Mouse (Mus musculus) small intestine, adult 2 months (tissue): Measurements from ENCODE around the gene Bnip1. TPM values are rescaled to one million over a fixed set of nuclear protein-coding genes. Genes with fewer than 3 reads are reported as not detected.

Experiments used
- H3K27ac ChIP-seq: fragments of 200-500 bp; 2 replicates; pipeline ENCODE4 v1.5.1; 2012; ENCODE audit warnings: low read depth, low read length, control low read depth, inconsistent platforms; ENCODE audit not compliant: insufficient read depth
- H3K27me3 ChIP-seq: fragments of 200-500 bp; 2 replicates; pipeline ENCODE4 v1.6.1; 2012; ENCODE audit warnings: mild to moderate bottlenecking, moderate library complexity, low read length, inconsistent platforms; ENCODE audit not compliant: control insufficient read depth, insufficient read depth
- H3K36me3 ChIP-seq: fragments of 200-500 bp; 2 replicates; pipeline ENCODE4 v1.6.1; 2012; ENCODE audit warnings: mild to moderate bottlenecking, low read length, control low read depth, inconsistent platforms; ENCODE audit not compliant: control insufficient read depth, insufficient read depth
- H3K4me1 ChIP-seq: fragments of 200-500 bp; 2 replicates; pipeline ENCODE4 v1.6.1; 2012; ENCODE audit warnings: low read length, inconsistent platforms, mixed read lengths; ENCODE audit not compliant: control insufficient read depth, insufficient read depth, insufficient read length
- H3K4me3 ChIP-seq: fragments of 200-500 bp; 2 replicates; pipeline ENCODE4 v1.5.1; 2012; ENCODE audit warnings: low read depth, mild to moderate bottlenecking, control low read depth, inconsistent platforms, low read length, moderate library complexity
- CTCF ChIP-seq: fragments of 200-500 bp; IDR thresholded peaks from 2 replicates; pipeline ENCODE4 v1.5.1; 2012; ENCODE audit warnings: low read depth, mild to moderate bottlenecking, control low read depth, inconsistent platforms, low read length, moderate library complexity, mixed read lengths; ENCODE audit not compliant: insufficient replicate concordance, insufficient read length; ENCODE audit errors: extremely low read depth
- POLR2A ChIP-seq: fragments of 200-500 bp; IDR thresholded peaks from 2 replicates; pipeline ENCODE4 v1.6.1; 2012; ENCODE audit warnings: low read depth, mild to moderate bottlenecking, control low read depth, inconsistent platforms, low read length, moderate library complexity
- WGBS: fragments of 180-500 bp; shearing (Covaris S2); methylation state at CpG from one replicate; pipeline ENCODE4 v1.1.7; 2018; 5-methylcytosine and 5-hydroxymethylcytosine counted together
- polyA plus RNA-seq: library from polyadenylated mRNA; depleted of rRNA; stranded (reverse); fragments of >200 nt; gene quantifications from 2 replicates; pipeline ENCODE4 v1.2.3, GENCODE M21; 2012; rRNA removed

Gene Bnip1
- polyA plus RNA-seq, result 9.7 and 14.4 TPM in 2 replicates

DNA sequence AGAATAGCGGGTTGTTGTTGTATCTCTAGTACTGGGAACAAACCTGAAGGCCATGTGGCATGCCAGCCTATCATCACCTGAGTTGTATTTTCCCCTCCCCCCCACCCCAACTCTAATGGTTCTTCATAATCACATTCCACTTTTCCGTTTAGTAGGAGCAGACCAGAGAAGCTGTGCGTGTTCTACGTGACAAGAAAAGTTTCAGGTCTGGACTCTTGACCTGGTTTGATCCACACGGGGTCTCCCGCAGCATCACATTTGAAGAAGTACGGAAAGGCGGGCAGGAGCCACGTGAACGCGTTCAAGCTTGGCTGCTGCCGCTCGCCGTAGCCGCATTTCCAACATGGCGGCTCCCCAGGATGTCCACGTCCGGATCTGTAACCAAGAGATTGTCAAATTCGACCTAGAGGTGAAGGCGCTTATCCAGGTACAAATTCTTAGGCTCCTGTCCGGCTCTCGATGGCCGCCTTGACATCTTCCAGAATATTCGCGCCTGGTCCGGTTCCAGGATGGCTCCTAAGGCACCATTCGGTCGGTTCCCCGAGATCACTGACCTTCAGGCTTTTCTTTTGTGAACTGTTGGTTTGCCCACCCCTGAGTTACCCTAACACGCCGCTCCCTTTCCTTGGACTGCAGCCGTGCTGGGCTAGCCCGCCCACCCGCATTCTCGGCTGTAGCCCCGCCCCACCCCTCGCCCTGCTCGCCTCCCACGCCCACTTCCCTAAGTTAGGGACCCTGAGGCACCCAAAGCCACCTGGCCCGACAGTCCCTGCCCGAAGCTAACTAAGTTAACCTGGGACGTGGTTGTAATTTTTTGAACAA is at the start of gene Bnip1:
TSS of gene Bnip1 (plus strand) at position 317 of the 822 bp plus-strand sequence.
- Histone ChIP-seq H3K27me3 (no peaks in the 10 kb centered on the region), H3K4me3 (peak within 1 kb of the TSS; percentile 90), H3K36me3 (peaks cover 18% of the 10 kb centered on the region; the same call in 1 of the 2 replicates), H3K4me1 (no peaks in the 10 kb centered on the region), H3K27ac (peak within 1 kb of the TSS; percentile 95)
- TF ChIP-seq CTCF, result no peak
- peak; percentile 49; the same call in 1 of the 2 replicates for TF ChIP-seq POLR2A
- WGBS, result under 1% methylated on average over 42 of the region's 42 CpGs

DNA sequence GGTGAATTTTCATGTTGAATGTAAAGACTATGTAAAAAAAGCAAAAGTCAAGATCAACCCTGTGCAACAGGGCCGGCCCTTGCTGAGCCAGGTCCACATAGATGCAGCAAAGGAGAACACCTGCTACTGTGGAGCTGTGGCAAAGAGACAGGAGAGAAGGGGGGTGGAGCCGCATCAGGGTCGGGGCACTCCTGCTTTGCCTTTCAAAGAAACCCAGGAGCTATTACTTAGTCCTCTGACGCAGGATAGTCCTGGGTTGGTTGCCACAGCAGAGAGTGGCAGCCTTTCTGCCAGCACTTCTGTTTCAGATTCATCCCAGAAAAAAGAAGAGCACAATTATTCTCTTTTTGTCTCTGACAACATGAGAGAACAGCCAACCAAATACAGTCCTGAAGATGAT is 38.3 kb upstream of the Bnip1 start:
- WGBS, result 78% methylated on average over 4 of the region's 4 CpGs
- Histone ChIP-seq H3K27me3 (no peaks in the 10 kb centered on the region), H3K36me3 (peaks cover 20% of the 10 kb centered on the region), H3K4me1 (no peaks in the 10 kb centered on the region), H3K27ac (no peak overlapping the region), H3K4me3 (no peak overlapping the region)
- no peak for TF ChIP-seq CTCF
- no peak for TF ChIP-seq POLR2A

DNA sequence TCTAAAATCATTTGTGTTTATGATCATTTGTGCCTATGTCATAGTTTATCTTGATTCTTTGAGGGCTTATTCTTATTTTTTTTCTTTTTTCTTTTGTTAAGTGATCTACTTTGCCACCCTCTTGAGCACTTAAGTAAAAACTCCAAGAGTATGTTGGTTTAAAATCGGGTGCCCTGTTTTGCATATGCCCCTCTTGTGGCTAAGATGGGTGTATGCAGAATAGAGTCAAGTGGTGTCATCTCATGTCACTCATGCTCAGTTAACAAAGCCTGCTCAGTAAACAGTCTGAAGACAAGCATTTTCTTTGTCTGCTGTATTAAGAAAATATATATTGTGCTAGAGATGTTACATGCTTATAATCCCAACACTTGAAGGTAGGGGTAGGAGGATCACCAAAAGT is 37.6 kb upstream of the Bnip1 start:
- Histone ChIP-seq H3K27ac (no peak overlapping the region), H3K36me3 (peaks cover 20% of the 10 kb centered on the region), H3K27me3 (no peaks in the 10 kb centered on the region), H3K4me3 (no peak overlapping the region), H3K4me1 (no peaks in the 10 kb centered on the region)
- WGBS, result 67% methylated on average over 1 of the region's 1 CpGs
- TF ChIP-seq CTCF (no peak), POLR2A (no peak)

DNA sequence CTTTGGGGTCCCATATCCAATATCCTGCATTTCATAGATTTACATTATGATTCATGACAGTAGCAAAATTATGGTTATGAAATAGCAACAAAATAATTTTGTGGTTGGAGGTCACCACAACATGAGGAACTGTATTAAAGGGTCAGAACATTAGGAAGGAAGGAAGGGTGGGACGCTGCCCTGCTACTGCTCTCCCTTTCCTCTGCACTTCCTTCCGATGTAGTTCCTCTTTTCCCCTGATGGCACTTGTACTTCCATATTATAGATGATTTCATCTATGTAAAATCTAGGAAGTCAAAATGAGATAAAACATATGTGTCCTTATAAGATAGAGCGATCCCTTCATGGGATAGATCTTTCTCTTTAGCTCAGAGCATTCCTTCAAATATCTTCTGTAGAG is 30.9 kb upstream of the Bnip1 start:
- H3K36me3 ChIP-seq, result 0 out of 2 replicates have a peak, but pooled peaks cover 2% of the 10 kb centered on the region
- WGBS, result 96% methylated on average over 3 of the region's 3 CpGs
- no peak overlapping the region for H3K27ac ChIP-seq
- no peaks in the 10 kb centered on the region for H3K27me3 ChIP-seq
- H3K4me1 ChIP-seq, result 0 out of 2 replicates have a peak, but pooled peaks cover 2% of the 10 kb centered on the region
- no peak for TF ChIP-seq CTCF
- TF ChIP-seq POLR2A, result no peak
- no peak overlapping the region for H3K4me3 ChIP-seq

DNA sequence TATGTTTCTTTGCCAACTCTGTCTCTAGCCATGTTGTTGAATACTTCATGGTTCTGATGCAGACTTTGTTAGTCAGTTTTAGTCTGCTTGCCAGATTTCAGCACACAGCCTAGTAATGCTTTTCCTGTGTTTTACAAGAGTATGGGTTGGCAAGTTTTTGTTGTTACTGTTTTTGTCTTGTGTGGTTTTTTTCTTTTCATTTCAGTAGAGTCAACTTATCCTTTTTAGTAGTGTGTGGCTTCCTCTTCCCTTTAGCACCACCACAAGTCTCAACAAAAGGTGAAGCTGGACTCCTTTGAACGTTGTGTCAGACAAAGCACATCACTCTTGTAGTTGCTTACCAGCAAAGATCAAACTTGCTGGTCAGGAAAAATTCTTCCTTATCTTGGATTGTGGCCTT is 28.6 kb upstream of the Bnip1 start:
- H3K27ac ChIP-seq, result no peak overlapping the region
- no peak overlapping the region for H3K4me3 ChIP-seq
- H3K36me3 ChIP-seq, result no peaks in the 10 kb centered on the region
- no peak for TF ChIP-seq POLR2A
- no peak for TF ChIP-seq CTCF
- H3K27me3 ChIP-seq, result no peaks in the 10 kb centered on the region
- WGBS, result 73% methylated on average over 1 of the region's 1 CpGs
- H3K4me1 ChIP-seq, result 0 out of 2 replicates have a peak, but pooled peaks cover 2% of the 10 kb centered on the region

DNA sequence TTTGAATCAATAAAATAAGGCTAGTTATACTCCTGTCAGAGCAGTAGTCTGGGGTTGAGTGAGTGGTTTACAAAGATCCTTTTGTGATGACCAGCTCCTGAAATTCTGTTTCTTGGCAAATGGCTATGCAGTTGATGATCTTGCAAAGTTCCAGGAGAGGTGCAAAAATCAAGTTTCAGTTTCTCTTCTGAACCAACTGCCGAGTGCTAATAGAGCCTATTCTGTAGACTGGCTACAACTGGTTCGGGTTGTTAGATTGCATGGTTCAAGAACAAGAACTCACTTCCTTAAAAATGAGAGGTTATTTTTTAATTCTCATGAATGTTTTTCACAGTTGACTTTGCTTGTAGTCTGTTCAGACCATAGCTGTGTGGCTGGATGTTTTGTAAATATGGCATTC is 27.4 kb upstream of the Bnip1 start:
- Histone ChIP-seq H3K27me3 (no peaks in the 10 kb centered on the region), H3K4me1 (0 out of 2 replicates have a peak, but pooled peaks cover 2% of the 10 kb centered on the region), H3K4me3 (no peak overlapping the region), H3K36me3 (peaks cover 3% of the 10 kb centered on the region), H3K27ac (no peak overlapping the region)
- 13% methylated on average over 2 of the region's 2 CpGs for WGBS
- TF ChIP-seq CTCF (no peak), POLR2A (no peak)

DNA sequence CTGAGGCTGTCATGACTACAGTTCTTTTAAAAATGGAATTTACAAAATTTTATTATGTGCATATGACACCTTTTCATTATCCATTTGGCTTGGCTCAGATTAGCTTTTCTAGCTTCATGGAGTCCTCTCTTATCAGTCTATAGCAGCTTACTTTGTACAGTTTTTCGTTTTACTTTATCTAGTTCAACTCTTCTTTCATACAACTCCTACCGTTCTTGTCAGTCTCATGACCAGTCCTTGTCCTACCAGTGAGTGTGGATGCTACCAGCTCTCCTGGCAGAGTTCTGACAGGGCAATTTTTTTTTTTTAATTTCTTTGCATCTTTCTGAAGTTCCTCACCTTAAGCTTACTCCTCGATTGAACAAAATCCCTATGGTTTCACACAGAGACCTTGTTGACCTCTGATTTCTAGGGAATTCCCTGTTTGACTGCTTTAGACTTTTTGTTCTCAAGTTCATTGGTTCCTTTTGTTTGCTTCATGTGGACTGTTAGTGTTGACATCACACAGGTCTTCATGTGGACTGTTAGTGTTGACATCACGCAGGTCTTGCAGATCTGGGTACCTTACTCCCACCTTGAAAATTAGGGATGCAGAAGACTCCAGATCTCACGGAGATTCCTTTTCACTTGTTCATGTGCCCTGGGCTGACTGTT is 13.6 kb upstream of the Bnip1 start:
- 86% methylated on average over 5 of the region's 5 CpGs for WGBS
- no peak overlapping the region for H3K27ac ChIP-seq

More for the DNA sequence above, 13.6 kb upstream of the Bnip1 start:
- H3K4me3 ChIP-seq, result no peak overlapping the region
- H3K36me3 ChIP-seq, result peaks cover 41% of the 10 kb centered on the region
- H3K27me3 ChIP-seq, result no peaks in the 10 kb centered on the region
- TF ChIP-seq POLR2A, result no peak
- TF ChIP-seq CTCF, result no peak
- no peaks in the 10 kb centered on the region for H3K4me1 ChIP-seq
